Mouse (Mus musculus) liver, postnatal 0 days (tissue): ENCODE results near the gene Pde10a. TPM values are rescaled to one million over a fixed set of nuclear protein-coding genes. Genes with fewer than 3 reads are reported as not detected.
"Not testable (repeated sequence)": the region's sequence is repeated elsewhere in the genome, so short reads cannot be mapped to it uniquely, and the experiment has no call there.

ENCODE experiments used
- ATAC-seq: fragments of 200-750 bp; cut with Nextera tagmentation; 2 replicates; pipeline ENCODE4 v1.8.0; 2017; ENCODE audit warnings: mild to moderate bottlenecking, moderate library complexity
- DNase-seq: peaks from one replicate; pipeline ENCODE4 v3.0.0-alpha.2; 2016
- H3K27ac ChIP-seq: fragments of 300-500 bp; sonication (generic); 2 replicates; pipeline ENCODE4 v1.5.1; 2014; ENCODE audit warnings: antibody characterized with exemption, moderate library complexity, mild to moderate bottlenecking, low read depth
- H3K27me3 ChIP-seq: fragments of 300-500 bp; sonication (generic); 2 replicates; pipeline ENCODE4 v1.6.1; 2014; ENCODE audit warnings: low read length, control low read depth, mixed read lengths; ENCODE audit not compliant: insufficient read depth
- H3K36me3 ChIP-seq: fragments of 300-500 bp; sonication (generic); replicated peaks from 2 replicates; pipeline ENCODE4 v1.6.1; 2014; ENCODE audit warnings: mild to moderate bottlenecking, control low read depth, low read length, moderate library complexity, mixed read lengths; ENCODE audit not compliant: insufficient read depth
- H3K4me1 ChIP-seq: fragments of 300-500 bp; sonication (generic); 2 replicates; pipeline ENCODE4 v1.6.1; 2014; ENCODE audit warnings: antibody characterized with exemption, mild to moderate bottlenecking, control low read depth; ENCODE audit not compliant: insufficient read depth
- H3K4me2 ChIP-seq: fragments of 300-500 bp; sonication (generic); 2 replicates; pipeline ENCODE4 v1.6.1; 2014; ENCODE audit warnings: low read depth, mild to moderate bottlenecking, low read length, moderate library complexity, mixed read lengths
- H3K4me3 ChIP-seq: fragments of 300-500 bp; sonication (generic); 2 replicates; pipeline ENCODE4 v1.5.1; 2014; ENCODE audit warnings: low read depth, low read length
- H3K9ac ChIP-seq: fragments of 300-500 bp; sonication (generic); replicated peaks from 2 replicates; pipeline ENCODE4 v1.6.1; 2014; ENCODE audit warnings: mild to moderate bottlenecking, moderate library complexity
- H3K9me3 ChIP-seq: fragments of 300-500 bp; sonication (generic); 2 replicates; pipeline ENCODE4 v1.6.1; 2016; ENCODE audit warnings: mild to moderate bottlenecking, control low read depth, low read length, mixed read lengths
- CTCF ChIP-seq: sonication (generic); IDR thresholded peaks from 2 replicates; pipeline ENCODE4 v1.5.1; 2016; ENCODE audit warnings: antibody characterized with exemption, low read depth
- EP300 ChIP-seq: IDR thresholded peaks from 2 replicates; pipeline ENCODE4 v1.6.1; 2016; ENCODE audit warnings: antibody characterized with exemption, low read depth, mild to moderate bottlenecking
- WGBS: fragments of 180-500 bp; shearing (Covaris S2); extraction: QIAGEN DNeasy Blood & Tissue Kit; methylation state at CpG from one replicate; pipeline ENCODE4 v1.1.7; 2014; ENCODE audit not compliant: insufficient replicate concordance; 5-methylcytosine and 5-hydroxymethylcytosine counted together
- polyA plus RNA-seq: library from polyadenylated mRNA; unstranded; fragments of >200 nt; fragmentation: Nextera tagmentation; extraction: Ambion mirVana; gene quantifications from 2 replicates; pipeline ENCODE4 v1.2.1, GENCODE M21; 2015

The Pde10a gene
- polyA plus RNA-seq, 1 experiment from 2014 or later = 0.90 TPM

- H3K4me3 ChIP-seq = no peak overlapping the region
- DNase-seq (no peak), ATAC-seq (no peak)
- H3K4me2 ChIP-seq = no peak overlapping the region
- H3K27me3 ChIP-seq = no peaks in the 10 kb centered on the region
- H3K36me3 ChIP-seq = no peaks in the 10 kb centered on the region
- TF ChIP-seq EP300 (no peak), CTCF (no peak)
- H3K4me1 ChIP-seq = no peaks in the 10 kb centered on the region
- WGBS = 65% methylated on average over 3 of the region's 3 CpGs
- H3K9ac ChIP-seq = no peak overlapping the region
- no peaks in the 10 kb centered on the region; the same call in 1 of the 2 replicates for H3K9me3 ChIP-seq
- H3K27ac ChIP-seq = no peak overlapping the region
These were observed 173.6 kb downstream of the Pde10a start for GRCm38 (mm10) chr17:8698793-8699192.

- WGBS = 68% methylated on average over 7 of the region's 7 CpGs
- no peak overlapping the region for H3K4me2 ChIP-seq
- H3K27ac ChIP-seq = no peak overlapping the region
- H3K36me3 ChIP-seq = no peaks in the 10 kb centered on the region
- no peaks in the 10 kb centered on the region for H3K4me1 ChIP-seq
- TF ChIP-seq CTCF = no peak
- TF ChIP-seq EP300 = no peak
- H3K9me3 ChIP-seq = no peaks in the 10 kb centered on the region; the same call in 1 of the 2 replicates
- DNase-seq (no peak), ATAC-seq (no peak)
- no peak overlapping the region for H3K4me3 ChIP-seq
- no peaks in the 10 kb centered on the region for H3K27me3 ChIP-seq
- no peak overlapping the region for H3K9ac ChIP-seq
These were observed 175.9 kb downstream of the Pde10a start for GRCm38 (mm10) chr17:8701096-8701495.

GRCm38 (mm10) chr17:8702503-8702902 lies 177.3 kb downstream of the Pde10a start:
- Histone ChIP-seq H3K4me2 (no peak overlapping the region), H3K9ac (no peak overlapping the region), H3K27me3 (no peaks in the 10 kb centered on the region), H3K36me3 (no peaks in the 10 kb centered on the region), H3K9me3 (no peaks in the 10 kb centered on the region), H3K27ac (no peak overlapping the region), H3K4me3 (no peak overlapping the region), H3K4me1 (no peaks in the 10 kb centered on the region)
- DNase-seq (no peak), ATAC-seq (no peak)
- TF ChIP-seq CTCF (no peak), EP300 (no peak)
- 70% methylated on average over 5 of the region's 5 CpGs for WGBS

GRCm38 (mm10) chr17:8708006-8708405 lies 182.8 kb downstream of the Pde10a start:
- no peaks in the 10 kb centered on the region for H3K4me1 ChIP-seq
- no peaks in the 10 kb centered on the region for H3K27me3 ChIP-seq
- H3K9me3 ChIP-seq = no peaks in the 10 kb centered on the region
- TF ChIP-seq EP300 (no peak), CTCF (no peak)
- H3K36me3 ChIP-seq = no peaks in the 10 kb centered on the region
- H3K4me3 ChIP-seq = no peak overlapping the region
- DNase-seq (no peak), ATAC-seq (no peak)
- H3K9ac ChIP-seq = no peak overlapping the region
- H3K27ac ChIP-seq = no peak overlapping the region
- H3K4me2 ChIP-seq = no peak overlapping the region

- not testable (repeated sequence) for H3K36me3 ChIP-seq, DNase-seq, H3K4me1 ChIP-seq, ATAC-seq, H3K27me3 ChIP-seq, H3K4me3 ChIP-seq, H3K9me3 ChIP-seq, H3K27ac ChIP-seq, H3K4me2 ChIP-seq, H3K9ac ChIP-seq
- TF ChIP-seq CTCF = peak; percentile 23; the same call in 1 of the 2 replicates
- 62% methylated on average over 2 of the region's 2 CpGs for WGBS
These were observed 187.6 kb downstream of the Pde10a start for GRCm38 (mm10) chr17:8712734-8713133.

- no peaks in the 10 kb centered on the region for H3K27me3 ChIP-seq
- H3K4me3 ChIP-seq = no peak overlapping the region
- no peak for ATAC-seq
- no peak overlapping the region for H3K9ac ChIP-seq
- no peak overlapping the region for H3K4me2 ChIP-seq
- no peak overlapping the region for H3K27ac ChIP-seq
- no peak for DNase-seq
- no peaks in the 10 kb centered on the region for H3K9me3 ChIP-seq
- H3K4me1 ChIP-seq = no peaks in the 10 kb centered on the region
- 82% methylated on average over 10 of the region's 10 CpGs for WGBS
- no peaks in the 10 kb centered on the region for H3K36me3 ChIP-seq
- TF ChIP-seq CTCF = no peak
- no peak for TF ChIP-seq EP300
These were observed 195.8 kb downstream of the Pde10a start for GRCm38 (mm10) chr17:8720961-8721360.

- ATAC-seq (no peak), DNase-seq (no peak)
- Histone ChIP-seq H3K4me1 (no peaks in the 10 kb centered on the region), H3K27ac (no peak overlapping the region), H3K9ac (no peak overlapping the region), H3K9me3 (no peaks in the 10 kb centered on the region), H3K4me2 (no peak overlapping the region), H3K36me3 (no peaks in the 10 kb centered on the region), H3K27me3 (no peaks in the 10 kb centered on the region), H3K4me3 (no peak overlapping the region)
- 76% methylated on average over 8 of the region's 8 CpGs for WGBS
- TF ChIP-seq CTCF (no peak), EP300 (no peak)
These were observed 199.3 kb downstream of the Pde10a start for GRCm38 (mm10) chr17:8724464-8724974.
